Mouse (Mus musculus): ENCODE data around the gene Stx18.

Gene Stx18

DNA sequence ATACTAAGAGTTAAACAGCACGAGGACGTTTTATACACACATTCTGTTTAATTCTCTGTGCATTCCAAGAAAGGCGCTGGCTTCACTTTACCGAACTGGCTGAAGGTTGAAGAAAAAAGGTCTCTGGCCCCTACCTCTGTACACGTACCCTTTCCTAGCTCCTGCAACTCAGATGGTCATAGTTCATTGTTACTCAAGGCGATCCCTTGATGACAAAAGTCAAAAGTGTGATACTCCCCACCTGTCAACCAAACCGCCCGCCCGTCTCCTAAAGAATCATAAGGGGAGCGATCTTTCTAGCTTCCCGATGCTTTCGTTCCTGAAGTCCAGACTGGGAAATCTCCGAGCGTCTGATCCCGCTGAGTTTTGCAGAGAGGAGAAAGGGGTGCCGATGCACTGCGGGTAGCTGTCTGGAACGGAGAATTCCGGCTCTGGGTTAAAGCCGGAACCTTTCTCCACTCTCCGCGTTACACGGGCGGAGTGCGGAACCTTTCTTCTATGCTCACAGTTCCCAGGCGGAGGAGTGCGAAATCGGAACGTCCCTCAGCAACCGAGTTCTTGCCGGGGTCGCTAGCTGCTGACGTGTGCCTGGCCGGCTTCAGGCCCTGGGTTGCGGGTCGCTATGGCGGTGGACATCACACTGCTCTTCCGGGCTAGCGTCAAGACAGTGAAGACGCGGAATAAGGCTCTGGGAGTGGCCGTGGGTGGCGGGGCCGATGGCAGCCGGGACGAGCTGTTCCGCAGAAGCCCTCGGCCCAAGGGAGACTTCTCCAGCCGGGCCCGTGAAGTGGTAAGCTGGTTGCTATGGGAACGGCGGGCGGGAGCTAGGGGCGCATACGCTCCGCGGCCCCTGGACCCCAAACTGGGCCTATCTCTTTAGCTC lies at the start of gene Stx18:
Gene Stx18 (plus strand): TSS at position 33 of the 883 bp plus-strand sequence.
- in situ Hi-C loops (cut with MboI; ENCODE audit: unreplicated experiment in 2 of 2), result loop anchor here in 1 of 2 experiments (25.0 kb wide), 1 partner anchor 523 kb away; the partner anchor contains the start of gene Wdr1

DNA sequence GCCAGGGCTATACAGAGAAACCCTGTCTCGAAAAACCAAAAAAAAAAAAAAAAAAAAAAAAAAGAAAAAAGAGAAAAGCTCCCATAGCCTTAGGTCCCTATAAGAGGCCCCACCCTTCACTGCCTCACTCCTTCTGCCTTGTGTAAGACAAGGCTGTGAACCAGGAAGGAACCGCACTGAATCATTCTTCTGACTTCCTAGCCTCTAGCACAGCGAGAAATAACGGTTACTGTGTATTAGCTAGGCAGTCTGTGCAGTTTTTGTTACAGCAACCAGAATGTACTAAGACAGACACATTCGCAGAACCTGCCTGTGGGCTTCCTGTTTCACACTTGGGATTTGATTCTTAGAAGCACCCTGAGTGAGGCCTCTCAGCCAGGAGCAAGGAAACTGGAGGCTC lies 46.2 kb upstream of the Stx18 start:
- in situ Hi-C loops (cut with MboI; ENCODE audit: unreplicated experiment in 2 of 2), result no loop called here

DNA sequence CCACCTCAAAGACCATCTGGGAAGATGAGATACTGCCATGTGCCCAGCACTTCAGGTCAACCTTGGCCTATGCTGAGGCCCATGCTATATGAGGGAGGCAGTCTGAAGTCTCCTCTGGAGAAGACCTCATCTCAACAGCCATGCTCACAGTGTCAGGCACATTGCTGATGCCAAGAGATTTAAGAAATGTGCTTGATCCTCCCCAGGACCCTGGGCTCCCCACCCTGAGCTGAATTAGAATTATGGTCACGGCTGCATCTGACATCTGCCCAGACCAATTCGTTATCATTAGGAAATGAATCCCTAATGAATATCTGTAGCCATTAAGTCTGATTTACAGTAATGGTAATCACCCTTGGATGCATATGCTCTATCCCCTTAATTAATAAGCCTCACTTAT lies 39.7 kb upstream of the Stx18 start:
- in situ Hi-C loops (cut with MboI; ENCODE audit: unreplicated experiment in 2 of 2), result no loop called here

DNA sequence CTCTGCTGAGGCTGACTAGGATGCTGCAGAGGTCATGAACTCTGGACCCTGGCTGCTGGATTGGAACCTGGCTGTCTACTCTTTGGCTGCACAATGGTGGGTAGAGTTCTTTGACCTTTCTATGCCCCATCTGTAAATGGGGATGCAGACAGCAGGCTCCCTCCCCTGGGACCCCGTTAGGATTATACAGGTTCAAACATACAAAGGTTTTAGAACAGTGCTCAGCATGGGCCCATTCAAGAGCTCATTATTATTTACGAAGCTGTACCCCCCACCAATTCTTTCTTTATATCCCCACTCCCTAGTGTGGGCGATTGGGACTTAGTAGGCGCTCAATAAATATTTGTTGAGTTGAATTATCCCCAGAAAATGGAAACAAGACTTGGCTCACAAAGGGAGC lies 36.0 kb upstream of the Stx18 start:
- in situ Hi-C loops (cut with MboI; ENCODE audit: unreplicated experiment in 2 of 2), result no loop called here

DNA sequence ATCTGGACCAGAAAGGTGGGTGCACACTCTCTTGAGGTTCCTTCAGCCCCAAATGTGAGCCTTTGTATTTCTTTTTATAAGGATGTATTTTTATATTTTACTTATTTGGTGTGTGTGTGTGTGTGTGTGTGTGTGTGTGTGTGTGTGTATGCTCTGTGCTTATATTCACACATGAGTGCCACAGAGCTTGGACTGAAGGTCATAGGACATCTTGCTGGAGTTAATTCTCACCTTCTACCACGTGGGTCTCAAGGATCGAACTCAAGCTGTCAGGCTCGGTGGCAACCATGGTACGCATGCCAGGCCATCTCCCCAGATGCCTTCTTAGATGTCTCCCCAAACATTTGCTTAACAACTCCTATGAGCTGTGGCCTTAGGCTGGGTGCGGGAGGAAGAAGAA lies 33.8 kb upstream of the Stx18 start:
- in situ Hi-C loops (cut with MboI; ENCODE audit: unreplicated experiment in 2 of 2), result no loop called here

DNA sequence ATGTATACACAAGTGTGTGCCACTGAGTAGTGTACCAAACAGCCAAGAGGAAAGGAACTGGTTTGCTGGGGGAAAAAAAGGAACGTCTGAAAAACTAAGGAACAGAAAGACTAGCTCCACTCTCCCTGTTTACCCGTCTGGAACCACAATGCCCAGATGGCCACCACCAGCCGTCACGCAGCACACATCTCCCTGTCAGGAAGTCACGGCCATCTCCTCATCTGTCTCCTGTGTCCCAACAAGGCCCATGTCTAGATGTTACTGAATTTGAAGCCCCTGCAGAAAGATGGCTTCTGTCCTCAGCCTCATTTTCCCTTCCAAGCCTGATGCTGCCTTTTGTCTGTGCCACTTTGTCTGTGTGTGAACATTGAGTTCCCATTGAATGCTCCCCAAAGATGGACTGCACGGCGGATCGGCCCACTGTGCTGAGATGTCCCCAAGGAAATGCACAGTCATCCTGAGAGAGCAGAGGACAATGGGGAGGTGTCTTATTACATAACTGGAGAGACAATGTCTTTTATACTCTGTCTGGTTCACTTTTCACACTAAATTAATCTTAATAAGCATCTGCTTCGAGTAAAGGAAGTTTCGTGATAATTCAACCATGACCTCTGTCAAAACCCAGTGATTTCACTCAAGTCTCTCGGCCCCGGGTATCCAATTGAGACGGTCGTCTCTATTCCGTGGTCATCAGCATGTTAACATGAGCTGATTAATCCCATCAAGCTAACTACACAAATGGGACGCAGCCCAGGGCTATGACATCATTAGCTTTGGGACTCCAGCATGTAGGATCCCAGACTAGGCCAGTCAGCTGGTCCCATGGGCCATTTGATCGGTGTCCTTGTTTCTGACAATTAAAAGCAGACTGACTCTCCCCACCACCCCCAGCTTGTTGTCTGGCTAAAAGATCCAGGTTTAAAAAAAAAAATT lies 31.9 kb upstream of the Stx18 start:
- in situ Hi-C loops (cut with MboI; ENCODE audit: unreplicated experiment in 2 of 2), result no loop called here

DNA sequence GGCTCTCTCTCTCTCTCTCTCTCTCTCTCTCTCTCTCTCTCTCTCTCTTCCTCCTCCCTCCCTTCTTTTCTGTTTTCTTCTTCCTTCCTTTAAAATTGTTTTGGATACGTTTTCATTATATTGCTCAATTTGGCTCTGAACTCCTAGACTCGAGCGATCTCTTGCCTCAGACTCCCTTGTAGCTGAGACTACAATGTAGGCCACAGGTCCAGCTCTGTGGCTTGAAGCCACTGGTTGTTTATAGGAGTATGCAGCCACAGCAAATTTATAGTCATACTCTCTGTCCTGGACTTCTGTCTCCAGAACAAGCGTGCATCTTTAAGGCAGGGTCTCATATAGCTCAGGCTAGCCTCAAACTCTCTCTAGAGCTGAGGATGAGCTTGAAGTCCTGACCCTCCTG lies 29.5 kb upstream of the Stx18 start:
- in situ Hi-C loops (cut with MboI; ENCODE audit: unreplicated experiment in 2 of 2), result no loop called here

DNA sequence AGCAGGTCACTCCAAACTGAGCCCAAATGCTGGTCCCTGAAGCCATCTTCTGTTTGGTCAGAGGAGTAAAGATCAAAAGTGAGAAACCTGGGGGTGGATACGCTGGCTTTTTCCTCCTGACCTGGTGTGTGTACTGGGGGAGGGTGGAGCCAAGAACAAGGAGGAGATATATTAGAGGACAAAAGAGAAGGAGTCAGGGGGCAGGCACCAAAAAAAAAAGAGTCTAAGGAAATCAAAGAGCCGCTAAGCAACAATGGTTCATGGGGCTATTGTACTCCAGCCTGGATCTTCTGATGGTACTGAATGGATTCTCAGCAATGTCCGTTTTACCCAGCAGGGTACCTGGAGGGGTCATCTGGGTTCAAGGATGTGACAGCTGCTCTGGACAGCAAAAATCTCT lies 23.6 kb upstream of the Stx18 start:
- in situ Hi-C loops (cut with MboI; ENCODE audit: unreplicated experiment in 2 of 2), result no loop called here

DNA sequence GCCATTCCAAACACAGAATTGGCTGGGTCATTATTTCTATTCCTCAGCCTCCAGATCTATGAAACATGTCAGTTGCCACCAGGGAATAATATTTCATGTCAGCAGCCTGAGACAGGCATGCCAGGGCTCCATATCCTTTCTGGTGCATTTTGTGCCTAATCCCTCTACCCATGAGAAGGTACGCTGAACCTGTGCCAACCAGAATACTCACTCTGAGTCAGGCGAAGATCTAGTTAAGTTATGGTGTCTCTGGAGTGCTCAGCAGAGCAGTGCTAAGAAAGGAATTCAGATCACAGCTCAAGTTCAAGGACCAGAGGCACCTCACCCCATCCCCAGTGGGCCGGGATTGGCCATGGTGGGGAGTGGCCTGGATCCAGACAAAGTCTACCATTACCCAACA lies 21.6 kb upstream of the Stx18 start:
- in situ Hi-C loops (cut with MboI; ENCODE audit: unreplicated experiment in 2 of 2), result no loop called here

DNA sequence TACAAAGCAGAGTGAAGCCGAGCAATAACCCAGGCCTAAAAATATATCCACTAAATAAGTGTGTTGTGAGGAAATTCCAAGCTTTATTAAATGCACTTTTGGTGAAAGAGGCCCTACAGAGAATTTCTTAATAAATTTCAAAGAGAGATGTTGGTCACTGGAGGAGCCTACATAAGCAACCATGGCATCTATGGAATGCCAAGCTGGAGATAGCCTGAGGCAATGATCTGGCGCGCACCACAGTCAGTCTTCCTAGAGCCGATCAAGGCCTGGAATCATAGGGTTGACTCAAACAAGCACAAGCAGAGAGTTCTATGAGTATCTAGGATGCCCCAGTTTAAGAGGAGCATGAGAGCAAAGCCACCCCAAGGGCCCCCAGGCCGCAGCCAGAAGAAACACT lies 10.9 kb upstream of the Stx18 start:
- in situ Hi-C loops (cut with MboI; ENCODE audit: unreplicated experiment in 2 of 2), result loop anchor here in 1 of 2 experiments (25.0 kb wide), 1 partner anchor 535 kb away; the partner anchor contains the start of gene Wdr1

DNA sequence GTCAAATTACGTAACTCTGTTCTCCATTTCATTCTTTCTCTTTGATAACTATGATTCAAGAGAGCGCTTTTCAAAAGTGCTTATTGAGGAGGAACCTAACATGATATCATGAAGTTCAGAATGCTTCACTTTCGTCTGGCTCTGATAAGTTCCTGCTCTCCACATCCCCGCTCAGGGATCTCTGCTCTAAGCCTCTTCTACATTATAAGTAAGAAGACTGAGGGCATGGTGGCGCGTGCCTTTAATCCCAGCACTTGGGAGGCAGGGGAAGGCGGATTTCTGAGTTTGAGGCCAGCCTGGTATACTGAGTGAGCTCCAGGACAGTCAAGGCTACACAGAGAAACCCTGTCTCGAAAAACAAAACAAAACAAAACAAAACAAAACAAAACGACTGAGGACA lies 268 bp upstream of the Stx18 start:
- in situ Hi-C loops (cut with MboI; ENCODE audit: unreplicated experiment in 2 of 2), result loop anchor here in 1 of 2 experiments (25.0 kb wide), 1 partner anchor 524 kb away; the partner anchor contains the start of gene Wdr1

DNA sequence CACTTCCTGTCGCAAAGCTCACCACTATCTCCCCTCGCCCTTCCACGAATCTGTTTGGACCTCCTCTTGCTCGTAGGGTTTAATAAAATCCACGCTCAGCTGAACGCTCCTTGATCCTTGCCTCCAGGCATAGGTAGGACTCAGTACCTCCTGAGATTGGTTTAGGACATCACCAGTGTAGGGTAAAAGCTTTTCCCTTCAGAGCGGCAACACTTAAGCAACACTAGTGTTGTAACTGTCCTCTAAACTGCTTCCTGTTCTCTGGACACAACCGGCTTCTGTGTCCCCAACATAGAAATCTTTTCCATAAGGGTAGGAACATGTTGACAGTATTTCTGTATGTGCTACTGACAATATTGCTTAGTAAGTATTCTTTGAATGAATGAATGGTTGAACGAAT lies 1.3 kb downstream of the Stx18 start:
- in situ Hi-C loops (cut with MboI; ENCODE audit: unreplicated experiment in 2 of 2), result loop anchor here in 1 of 2 experiments (25.0 kb wide), 1 partner anchor 523 kb away; the partner anchor contains the start of gene Wdr1

DNA sequence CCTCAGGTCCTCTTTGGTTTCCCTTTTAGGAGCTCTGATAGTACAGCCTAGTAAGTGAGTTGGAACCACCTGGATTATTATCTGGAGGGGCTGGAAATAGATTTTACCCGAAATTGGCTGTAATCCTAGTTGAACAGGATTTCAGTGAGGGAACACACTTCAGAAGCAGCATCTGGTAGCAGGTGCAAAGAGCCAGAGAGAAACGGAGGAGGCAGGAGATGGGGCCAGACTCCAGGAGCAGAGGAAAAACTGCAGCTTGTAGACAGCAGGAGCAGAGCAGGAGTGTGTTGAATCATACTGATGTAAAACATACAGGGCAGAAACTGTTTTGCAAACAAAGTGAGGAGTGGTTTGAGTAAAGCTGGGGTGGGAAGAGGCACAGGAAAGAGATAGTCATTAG lies 6.4 kb downstream of the Stx18 start:
- in situ Hi-C loops (cut with MboI; ENCODE audit: unreplicated experiment in 2 of 2), result loop anchor here in 1 of 2 experiments (25.0 kb wide), 1 partner anchor 517 kb away; the partner anchor contains the start of gene Wdr1

DNA sequence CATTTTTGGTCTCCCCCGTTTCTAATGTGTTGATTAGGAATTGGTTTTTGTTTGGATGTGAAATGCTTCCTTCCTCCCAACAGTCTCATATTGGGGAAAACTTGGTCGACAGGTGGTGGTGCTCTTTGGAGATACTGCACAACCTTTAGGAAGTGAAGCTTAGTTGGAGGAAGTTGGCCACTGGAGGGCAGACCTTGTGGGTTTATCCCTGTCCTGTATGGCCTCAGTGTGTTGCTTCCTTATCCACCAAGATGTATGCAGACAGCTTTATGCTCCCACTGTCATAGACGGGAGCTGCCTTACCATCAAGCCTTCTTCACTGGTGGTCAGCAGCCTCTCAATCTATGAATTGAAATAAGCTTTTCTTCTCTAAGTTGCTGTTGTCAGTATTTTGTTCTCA lies 9.6 kb downstream of the Stx18 start:
- in situ Hi-C loops (cut with MboI; ENCODE audit: unreplicated experiment in 2 of 2), result loop anchor here in 1 of 2 experiments (25.0 kb wide), 1 partner anchor 514 kb away; the partner anchor contains the start of gene Wdr1

DNA sequence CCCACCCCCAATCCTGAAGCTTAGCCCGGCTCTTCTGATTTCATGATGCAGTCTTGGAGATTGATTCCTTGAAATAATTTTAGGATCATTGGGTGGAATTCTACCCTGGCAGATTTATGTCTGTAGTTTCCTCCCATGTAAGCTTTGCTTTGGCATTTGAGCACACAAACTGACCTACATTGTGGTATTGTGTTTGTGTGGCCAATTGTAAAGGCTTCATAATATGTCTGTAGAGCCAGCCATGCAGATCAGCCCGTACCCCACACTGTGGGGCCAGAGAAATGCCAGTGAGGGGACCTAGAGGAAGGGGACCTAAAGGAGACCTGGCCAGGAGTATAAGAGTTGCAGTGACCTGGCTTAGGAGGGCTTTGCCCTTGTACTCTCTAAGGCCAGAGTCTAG lies 22.5 kb downstream of the Stx18 start:
- in situ Hi-C loops (cut with MboI; ENCODE audit: unreplicated experiment in 2 of 2), result no loop called here

DNA sequence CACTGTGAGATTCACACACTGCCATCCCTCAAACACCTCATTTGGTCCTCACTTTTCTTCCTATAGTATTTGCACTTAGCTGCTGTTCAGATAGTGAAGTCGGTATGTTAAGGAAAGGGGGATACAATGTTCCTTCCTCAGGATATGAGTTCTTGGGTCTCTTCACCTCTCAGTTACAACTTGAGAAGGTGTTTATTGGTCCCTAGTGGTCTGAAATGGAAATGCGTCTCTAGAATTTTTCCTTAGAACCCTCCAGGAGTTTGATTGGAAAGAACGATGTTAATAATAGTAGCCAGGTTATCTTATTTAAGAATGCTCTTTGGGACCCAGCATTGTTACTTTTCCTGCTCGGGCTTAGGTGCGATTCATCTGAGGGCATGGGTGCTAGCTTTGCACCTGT lies 24.2 kb downstream of the Stx18 start:
- in situ Hi-C loops (cut with MboI; ENCODE audit: unreplicated experiment in 2 of 2), result no loop called here

DNA sequence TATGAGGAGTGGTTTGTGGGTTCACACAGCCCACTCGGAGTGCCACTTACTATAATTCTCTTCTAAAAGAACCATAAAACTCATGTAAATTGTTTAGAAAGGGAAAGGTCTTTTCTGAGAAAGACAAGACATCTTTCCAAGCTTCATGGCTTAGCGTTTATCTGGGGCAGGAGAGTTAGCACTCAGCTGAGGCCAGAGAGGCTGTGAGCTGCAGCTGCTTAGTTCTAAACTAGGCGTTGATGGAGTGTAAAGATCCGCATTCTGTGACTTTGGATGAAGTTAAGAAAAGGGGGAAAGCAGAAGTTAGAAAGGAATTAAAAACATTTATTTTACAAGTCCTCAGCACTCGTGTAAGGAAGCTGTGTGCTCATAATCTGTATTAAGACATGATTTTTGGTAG lies 24.8 kb downstream of the Stx18 start:
- in situ Hi-C loops (cut with MboI; ENCODE audit: unreplicated experiment in 2 of 2), result no loop called here

DNA sequence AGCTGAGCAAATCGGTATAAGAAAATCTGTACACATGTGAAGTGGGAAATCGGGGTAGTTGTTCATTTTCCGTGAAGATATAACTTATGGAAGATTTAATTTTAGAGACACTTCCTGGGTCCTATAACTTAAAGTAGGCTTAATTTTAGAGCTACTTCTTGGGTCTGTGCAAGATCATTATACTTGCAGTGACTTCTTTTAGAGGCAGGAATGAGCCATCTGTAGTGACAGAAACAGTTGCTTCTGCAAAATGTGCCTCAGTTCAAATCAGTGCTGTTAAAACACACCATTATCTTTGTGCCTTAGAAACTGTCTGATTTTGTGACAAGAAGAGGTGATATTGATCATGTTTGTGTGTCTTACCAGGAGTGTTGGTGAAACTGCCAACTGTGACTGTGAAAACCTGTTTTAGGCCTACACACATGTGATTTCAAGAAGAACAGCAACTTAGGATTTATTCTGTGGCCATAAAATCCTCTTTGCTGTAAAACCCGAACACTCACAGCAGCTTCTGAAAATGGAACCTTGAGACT lies 25.6 kb downstream of the Stx18 start:
- in situ Hi-C loops (cut with MboI; ENCODE audit: unreplicated experiment in 2 of 2), result no loop called here

DNA sequence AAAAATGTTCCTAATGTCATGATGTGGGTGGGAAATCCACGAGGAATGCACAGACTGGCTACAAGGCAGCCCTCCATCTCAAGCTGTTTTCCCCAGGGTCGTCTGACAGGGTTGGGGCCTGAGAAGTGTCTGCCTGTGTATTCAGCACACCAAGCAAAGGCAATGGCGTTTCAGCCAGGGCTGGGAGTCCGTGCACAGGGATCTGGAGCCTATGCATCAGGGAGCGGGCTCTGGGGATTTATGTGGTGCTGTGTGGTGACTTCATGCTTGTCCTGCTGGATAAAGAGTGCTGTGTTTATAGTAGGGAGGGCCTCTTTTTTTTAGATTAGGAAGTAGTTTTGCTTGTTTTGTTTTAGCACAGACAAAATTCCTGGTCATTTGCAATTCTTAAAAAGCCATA lies 26.2 kb downstream of the Stx18 start:
- in situ Hi-C loops (cut with MboI; ENCODE audit: unreplicated experiment in 2 of 2), result no loop called here

DNA sequence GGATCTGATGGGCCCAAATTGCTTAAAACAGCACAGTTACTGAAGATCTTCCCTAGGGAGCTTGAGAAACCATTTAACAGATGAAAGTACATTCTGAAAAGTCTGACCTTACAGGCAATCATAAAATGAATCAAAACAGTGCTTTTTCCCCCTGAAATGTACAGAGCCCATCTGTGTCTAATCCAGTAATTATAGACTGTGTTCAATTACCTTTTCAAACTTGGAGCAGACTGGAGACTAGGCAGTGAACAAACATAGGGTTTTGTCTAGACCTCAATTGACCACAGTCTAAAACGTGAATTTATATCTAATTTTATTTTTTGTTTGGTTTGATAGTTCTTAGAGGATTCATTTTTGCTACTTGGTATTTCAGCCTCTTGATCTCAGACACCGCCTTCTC lies 26.9 kb downstream of the Stx18 start:
- in situ Hi-C loops (cut with MboI; ENCODE audit: unreplicated experiment in 2 of 2), result no loop called here

DNA sequence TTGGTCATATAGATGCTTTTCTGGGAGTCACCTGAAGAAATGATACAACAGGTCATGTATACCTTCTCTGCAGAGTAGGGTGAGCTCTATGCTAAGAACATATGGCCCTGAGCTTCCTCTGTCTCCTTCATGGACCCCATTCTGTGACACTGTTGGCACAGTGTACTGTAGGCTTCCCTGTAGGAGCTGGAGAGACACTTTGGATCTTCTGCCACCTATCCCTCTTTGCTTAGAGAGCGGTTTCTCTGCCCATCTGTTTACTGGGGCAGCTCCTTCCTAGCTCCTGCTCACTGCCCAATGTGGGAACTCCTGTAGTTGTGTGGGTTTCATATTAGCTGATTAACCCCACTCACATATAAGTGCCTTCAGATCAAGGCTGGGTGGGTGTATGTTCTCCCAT lies 28.1 kb downstream of the Stx18 start:
- in situ Hi-C loops (cut with MboI; ENCODE audit: unreplicated experiment in 2 of 2), result no loop called here
